Mouse (Mus musculus) limb, embryonic 10.5 days (tissue): ENCODE results near the gene Shc2. TPM values are rescaled to one million over a fixed set of nuclear protein-coding genes. Genes with fewer than 3 reads are reported as not detected.

Experiments used
- DNase-seq: peaks from one replicate; pipeline ENCODE4 v3.0.0-alpha.2; 2017; ENCODE audit warnings: low spot score
- H3K27ac ChIP-seq: fragments of 300-500 bp; sonication (generic); 2 replicates; pipeline ENCODE4 v1.5.1; 2016; ENCODE audit warnings: mild to moderate bottlenecking
- H3K27me3 ChIP-seq: fragments of 300-500 bp; sonication (generic); 2 replicates; pipeline ENCODE4 v1.6.1; 2016; ENCODE audit warnings: low read depth, mild to moderate bottlenecking; ENCODE audit not compliant: poor library complexity, severe bottlenecking
- H3K36me3 ChIP-seq: fragments of 300-500 bp; sonication (generic); 2 replicates; pipeline ENCODE4 v1.6.1; 2016; ENCODE audit warnings: mild to moderate bottlenecking, moderate library complexity
- H3K4me1 ChIP-seq: fragments of 300-500 bp; sonication (generic); 2 replicates; pipeline ENCODE4 v1.6.1; 2016
- H3K4me3 ChIP-seq: fragments of 300-500 bp; sonication (generic); 2 replicates; pipeline ENCODE4 v1.5.1; 2016; ENCODE audit warnings: mild to moderate bottlenecking, moderate library complexity
- H3K9me3 ChIP-seq: fragments of 300-500 bp; sonication (generic); replicated peaks from 2 replicates; pipeline ENCODE4 v1.6.1; 2016; ENCODE audit warnings: mild to moderate bottlenecking
- WGBS: fragments of 180-500 bp; shearing (Covaris S2); methylation state at CpG from one replicate; pipeline ENCODE4 v1.1.7; 2016; 5-methylcytosine and 5-hydroxymethylcytosine counted together
- polyA plus RNA-seq: library from polyadenylated mRNA; unstranded; fragments of >200 nt; fragmentation: Nextera tagmentation; extraction: Ambion mirVana; gene quantifications from 2 replicates; pipeline ENCODE4 v1.2.1, GENCODE M21; 2016

The Shc2 gene
- polyA plus RNA-seq, 1 experiment from 2014 or later: 7.8 TPM

- H3K27ac ChIP-seq: no peak overlapping the region
- WGBS: 84% methylated on average over 9 of the region's 9 CpGs
- H3K9me3 ChIP-seq: no peaks in the 10 kb centered on the region
These were observed 12.3 kb downstream of the Shc2 start for GRCm38 (mm10) chr10:79625398-79625797.

GRCm38 (mm10) chr10:79623950-79624349 lies 13.8 kb downstream of the Shc2 start:
- DNase-seq: no peak
- Histone ChIP-seq H3K27me3 (no peaks in the 10 kb centered on the region), H3K4me1 (0 out of 2 replicates have a peak, but pooled peaks cover 4% of the 10 kb centered on the region), H3K27ac (no peak overlapping the region; the same call in 1 of the 2 replicates), H3K4me3 (no peak overlapping the region), H3K36me3 (no peaks in the 10 kb centered on the region), H3K9me3 (no peaks in the 10 kb centered on the region)
- 79% methylated on average over 12 of the region's 12 CpGs for WGBS

More at GRCm38 (mm10) chr10:79625398-79625797, 12.3 kb downstream of the Shc2 start:
- no peaks in the 10 kb centered on the region for H3K27me3 ChIP-seq
- H3K4me1 ChIP-seq: 0 out of 2 replicates have a peak, but pooled peaks cover 3% of the 10 kb centered on the region
- DNase-seq: no peak
- no peaks in the 10 kb centered on the region for H3K36me3 ChIP-seq
- no peak overlapping the region for H3K4me3 ChIP-seq

GRCm38 (mm10) chr10:79616376-79616775 lies 21.3 kb downstream of the Shc2 start:
- H3K9me3 ChIP-seq: no peaks in the 10 kb centered on the region
- peaks cover 34% of the 10 kb centered on the region for H3K27me3 ChIP-seq
- H3K36me3 ChIP-seq: no peaks in the 10 kb centered on the region
- no peak for DNase-seq
- H3K27ac ChIP-seq: no peak overlapping the region
- 88% methylated on average over 5 of the region's 5 CpGs for WGBS
- H3K4me3 ChIP-seq: no peak overlapping the region
- peaks cover 38% of the 10 kb centered on the region for H3K4me1 ChIP-seq

- no peak overlapping the region for H3K27ac ChIP-seq
- 16% methylated on average over 8 of the region's 8 CpGs for WGBS
- peaks cover 40% of the 10 kb centered on the region for H3K27me3 ChIP-seq
- no peak overlapping the region for H3K4me3 ChIP-seq
- no peaks in the 10 kb centered on the region for H3K9me3 ChIP-seq
- peaks cover 42% of the 10 kb centered on the region for H3K4me1 ChIP-seq
- no peak for DNase-seq
- no peaks in the 10 kb centered on the region for H3K36me3 ChIP-seq
These were observed 21.9 kb downstream of the Shc2 start for GRCm38 (mm10) chr10:79615860-79616259.

GRCm38 (mm10) chr10:79614305-79614643 lies 23.4 kb downstream of the Shc2 start:
- DNase-seq: no peak
- peaks cover 56% of the 10 kb centered on the region for H3K27me3 ChIP-seq

GRCm38 (mm10) chr10:79613578-79614304 lies 24.0 kb downstream of the Shc2 start, which contains the start of gene C2cd4c:
Gene C2cd4c, minus strand, starts transcription at chr10:79614025.
- peak within 1 kb of the TSS; percentile 70 for H3K27ac ChIP-seq

More at GRCm38 (mm10) chr10:79614305-79614643, 23.4 kb downstream of the Shc2 start:
- no peaks in the 10 kb centered on the region for H3K36me3 ChIP-seq
- H3K27ac ChIP-seq: 0 out of 2 replicates have a peak overlapping the region, but pooled peaks have one; percentile 70
- peak overlapping the region; percentile 73 for H3K4me3 ChIP-seq
- H3K9me3 ChIP-seq: no peaks in the 10 kb centered on the region
- H3K4me1 ChIP-seq: peaks cover 38% of the 10 kb centered on the region
- 86% methylated on average over 1 of the region's 1 CpGs for WGBS

GRCm38 (mm10) chr10:79612192-79613135 lies 25.3 kb downstream of the Shc2 start:
- WGBS: 12% methylated on average over 51 of the region's 51 CpGs
- H3K4me1 ChIP-seq: peaks cover 45% of the 10 kb centered on the region
- H3K36me3 ChIP-seq: no peaks in the 10 kb centered on the region
- peak; percentile 63 for DNase-seq
- H3K4me3 ChIP-seq: peak overlapping the region; percentile 73
- H3K9me3 ChIP-seq: no peaks in the 10 kb centered on the region
- H3K27ac ChIP-seq: no peak overlapping the region
- H3K27me3 ChIP-seq: peaks cover 67% of the 10 kb centered on the region

More at GRCm38 (mm10) chr10:79613578-79614304, 24.0 kb downstream of the Shc2 start, which contains the start of gene C2cd4c:
- peak; percentile 79 for DNase-seq
- Histone ChIP-seq H3K27me3 (peaks cover 61% of the 10 kb centered on the region), H3K36me3 (no peaks in the 10 kb centered on the region), H3K4me1 (peaks cover 38% of the 10 kb centered on the region), H3K9me3 (no peaks in the 10 kb centered on the region), H3K4me3 (peak within 1 kb of the TSS; percentile 73)
- WGBS: 1% methylated on average over 59 of the region's 60 CpGs

GRCm38 (mm10) chr10:79611296-79611695 lies 26.4 kb downstream of the Shc2 start:
- Histone ChIP-seq H3K27ac (no peak overlapping the region), H3K9me3 (no peaks in the 10 kb centered on the region), H3K4me3 (peak overlapping the region; percentile 73; the same call in 1 of the 2 replicates), H3K36me3 (no peaks in the 10 kb centered on the region), H3K27me3 (peaks cover 74% of the 10 kb centered on the region), H3K4me1 (peaks cover 45% of the 10 kb centered on the region)
- DNase-seq: no peak
- WGBS: 31% methylated on average over 5 of the region's 5 CpGs

GRCm38 (mm10) chr10:79609276-79609675 lies 28.4 kb downstream of the Shc2 start:
- peaks cover 40% of the 10 kb centered on the region for H3K4me1 ChIP-seq
- 87% methylated on average over 3 of the region's 3 CpGs for WGBS
- H3K36me3 ChIP-seq: no peaks in the 10 kb centered on the region
- no peak overlapping the region for H3K4me3 ChIP-seq
- H3K27me3 ChIP-seq: peaks cover 69% of the 10 kb centered on the region
- DNase-seq: no peak
- H3K9me3 ChIP-seq: no peaks in the 10 kb centered on the region
- H3K27ac ChIP-seq: no peak overlapping the region

GRCm38 (mm10) chr10:79607892-79608291 lies 29.8 kb downstream of the Shc2 start:
- Histone ChIP-seq H3K4me1 (peaks cover 26% of the 10 kb centered on the region), H3K4me3 (no peak overlapping the region), H3K36me3 (no peaks in the 10 kb centered on the region), H3K27ac (no peak overlapping the region), H3K9me3 (no peaks in the 10 kb centered on the region), H3K27me3 (peaks cover 55% of the 10 kb centered on the region)
- 31% methylated on average over 2 of the region's 2 CpGs for WGBS
- no peak for DNase-seq

- 82% methylated on average over 4 of the region's 4 CpGs for WGBS
- no peak overlapping the region for H3K4me3 ChIP-seq
- H3K27me3 ChIP-seq: peaks cover 41% of the 10 kb centered on the region
- no peaks in the 10 kb centered on the region for H3K9me3 ChIP-seq
- no peak overlapping the region for H3K27ac ChIP-seq
- H3K4me1 ChIP-seq: peaks cover 12% of the 10 kb centered on the region
- no peaks in the 10 kb centered on the region for H3K36me3 ChIP-seq
- no peak for DNase-seq
These were observed 31.2 kb downstream of the Shc2 start for GRCm38 (mm10) chr10:79606537-79606936.

GRCm38 (mm10) chr10:79597936-79598230 lies 39.8 kb downstream of the Shc2 start:
- Histone ChIP-seq H3K27ac (no peak overlapping the region), H3K27me3 (peaks cover 38% of the 10 kb centered on the region), H3K9me3 (no peaks in the 10 kb centered on the region), H3K4me1 (no peaks in the 10 kb centered on the region), H3K4me3 (no peak overlapping the region), H3K36me3 (no peaks in the 10 kb centered on the region)
- DNase-seq: no peak
- WGBS: 72% methylated on average over 4 of the region's 4 CpGs
